Mouse (Mus musculus) megakaryocyte, embryonic 14.5 days (primary cell): ENCODE results near the gene Gm3417.
"Not testable (repeated sequence)": the region's sequence is repeated elsewhere in the genome, so short reads cannot be mapped to it uniquely, and the experiment has no call there.

Source experiments
- FLI1 ChIP-seq: IDR thresholded peaks from 2 replicates; pipeline ENCODE4 v1.6.1; 2012; ENCODE audit warnings: low read length, inconsistent platforms, mixed read lengths
- GATA1 ChIP-seq: IDR thresholded peaks from 3 replicates; pipeline ENCODE4 v1.6.1; 2012; ENCODE audit warnings: mixed read lengths, low read length, inconsistent platforms, borderline replicate concordance

DNA sequence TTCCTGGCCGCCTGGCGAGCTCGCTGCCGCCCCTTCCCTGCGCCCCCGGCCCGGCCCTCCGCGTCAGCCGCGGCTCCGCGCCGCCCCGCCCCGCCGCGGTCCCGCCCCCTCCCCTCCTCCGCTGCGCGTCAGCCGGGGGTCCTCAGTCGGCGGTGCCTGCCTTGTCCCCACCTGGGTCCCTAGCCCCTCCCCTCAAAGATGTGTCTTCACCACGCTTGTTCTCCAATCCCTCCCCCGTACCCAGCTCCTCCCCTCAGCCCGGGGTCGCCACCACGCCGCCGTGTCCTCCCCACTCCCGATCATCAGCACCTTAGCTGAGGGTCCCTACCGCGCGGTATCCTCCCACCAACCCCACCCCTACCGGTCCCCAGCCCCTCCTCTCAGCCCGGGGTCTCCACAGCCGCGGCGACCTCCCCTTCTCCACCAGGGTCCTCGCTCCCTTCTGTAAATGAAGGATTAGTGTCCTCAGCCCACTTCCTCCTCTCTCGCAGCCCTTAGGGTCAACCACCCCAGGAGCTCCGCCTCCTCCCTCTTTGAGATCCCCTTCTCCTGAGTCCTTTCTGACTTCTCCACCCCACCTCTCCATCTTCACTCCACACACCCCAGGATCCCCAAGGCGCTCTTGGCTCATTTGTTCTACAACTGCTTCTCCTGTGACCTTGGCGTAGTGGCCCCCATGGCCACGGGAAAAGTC is 14.7 kb upstream of the Gm3417 start:
- TF ChIP-seq GATA1, FLI1: not testable (repeated sequence)
